Mouse (Mus musculus) small intestine, adult 2 months (tissue): ENCODE results near the gene Snx15.

Source experiments
- CTCF ChIP-seq: fragments of 200-500 bp; IDR thresholded peaks from 2 replicates; pipeline ENCODE4 v1.5.1; 2012; ENCODE audit warnings: low read depth, mild to moderate bottlenecking, control low read depth, inconsistent platforms, low read length, moderate library complexity, mixed read lengths; ENCODE audit not compliant: insufficient replicate concordance, insufficient read length; ENCODE audit errors: extremely low read depth
- POLR2A ChIP-seq: fragments of 200-500 bp; IDR thresholded peaks from 2 replicates; pipeline ENCODE4 v1.6.1; 2012; ENCODE audit warnings: low read depth, mild to moderate bottlenecking, control low read depth, inconsistent platforms, low read length, moderate library complexity

DNA sequence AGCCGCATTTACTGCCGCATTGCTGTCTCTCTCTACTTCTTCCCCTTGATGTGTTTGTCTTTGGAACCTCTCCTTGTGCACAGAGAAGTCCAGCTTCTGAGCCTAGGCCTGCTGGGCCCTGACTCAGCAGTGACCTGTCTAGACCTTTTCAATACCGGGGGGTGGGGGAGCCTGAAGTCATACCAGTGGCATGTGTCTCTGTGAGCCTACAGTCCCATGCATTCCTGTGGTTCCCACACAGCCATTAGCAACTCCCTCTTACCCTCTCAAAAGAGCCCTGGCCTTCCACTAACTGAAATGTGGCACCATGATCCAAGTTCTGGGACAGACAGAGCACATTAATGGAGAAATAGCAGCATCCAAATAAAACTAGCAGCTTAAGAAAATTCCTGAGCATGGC is 8.3 kb upstream of the Snx15 start:
- TF ChIP-seq POLR2A, result no peak
- no peak for TF ChIP-seq CTCF
